Mouse (Mus musculus) CH12.LX (cell line): ENCODE data around the gene Lrrc28. TPM values are rescaled to one million over a fixed set of nuclear protein-coding genes. Genes with fewer than 3 reads are reported as not detected.

Experiments used
- DNase-seq: peaks from one replicate; pipeline ENCODE4 v3.0.0-alpha.2; 2013; ENCODE audit errors: extremely low read depth
- H3K27ac ChIP-seq: 2 replicates; pipeline ENCODE4 v1.5.1; 2012; ENCODE audit warnings: low read depth, mild to moderate bottlenecking, control low read depth, moderate library complexity; ENCODE audit not compliant: insufficient read depth
- H3K27me3 ChIP-seq: replicated peaks from 2 replicates; pipeline ENCODE3; 2012; ENCODE audit warnings: inconsistent platforms
- H3K36me3 ChIP-seq, 2 experiments: replicated peaks in 1 of 2; 2 replicates each; pipeline versions ENCODE3 to v1.6.1; 2012; ENCODE audit warnings: inconsistent platforms in 1 of 2, low read length in 1 of 2, mild to moderate bottlenecking in 1 of 2, mixed read lengths in 1 of 2, moderate library complexity in 1 of 2; ENCODE audit not compliant: control insufficient read depth in 1 of 2, insufficient read depth in 1 of 2
- H3K4me1 ChIP-seq, 2 experiments: 2 replicates each; pipeline ENCODE4 v1.6.1; 2012; ENCODE audit warnings: inconsistent platforms in 1 of 2, moderate library complexity in 1 of 2; ENCODE audit not compliant: insufficient read depth in 2 of 2, control insufficient read depth in 1 of 2
- H3K4me2 ChIP-seq: 2 replicates; pipeline ENCODE4 v1.6.1; 2012; ENCODE audit warnings: low read depth, mild to moderate bottlenecking, control low read depth; ENCODE audit not compliant: poor library complexity, insufficient read depth, severe bottlenecking
- H3K4me3 ChIP-seq, 3 experiments: fragments of 150-350 bp in 1 of 3; sonication (generic) in 1 of 3; replicated peaks in 1 of 3; 2 replicates each; pipeline versions ENCODE3 to v1.5.1; 2011 to 2012; ENCODE audit warnings: low read depth in 2 of 3, low read length in 2 of 3, mild to moderate bottlenecking in 2 of 3, moderate library complexity in 2 of 3, control low read depth in 1 of 3, improper control_type of control experiment in 1 of 3, inconsistent platforms in 1 of 3, mixed read lengths in 1 of 3; ENCODE audit not compliant: poor library complexity in 1 of 3
- H3K79me2 ChIP-seq: replicated peaks from 2 replicates; pipeline ENCODE4 v1.6.1; 2012; ENCODE audit warnings: mild to moderate bottlenecking, moderate library complexity; ENCODE audit not compliant: control insufficient read depth, poor library complexity, insufficient read depth, severe bottlenecking; ENCODE audit errors: extremely low read depth
- H3K9ac ChIP-seq: 2 replicates; pipeline ENCODE4 v1.6.1; 2012; ENCODE audit warnings: low read depth, mild to moderate bottlenecking, control low read depth, moderate library complexity; ENCODE audit not compliant: insufficient read depth
- H3K9me3 ChIP-seq: replicated peaks from 2 replicates; pipeline ENCODE3; 2012; ENCODE audit warnings: low read length, inconsistent platforms, mixed read lengths
- BHLHE40 ChIP-seq: IDR thresholded peaks from 2 replicates; pipeline ENCODE4 v1.6.1; 2011; ENCODE audit warnings: mild to moderate bottlenecking, low read depth, low read length, improper control_type of control experiment
- CHD1 ChIP-seq: IDR thresholded peaks from 2 replicates; pipeline ENCODE4 v1.6.1; 2012; ENCODE audit warnings: low read depth, low read length, improper control_type of control experiment, inconsistent platforms
- CHD2 ChIP-seq: IDR thresholded peaks from 2 replicates; pipeline ENCODE4 v1.6.1; 2011; ENCODE audit warnings: low read length, improper control_type of control experiment
- CTCF ChIP-seq, 2 experiments: IDR thresholded peaks in 1 of 2; conservative IDR thresholded peaks in 1 of 2; 2 replicates each; pipeline ENCODE4 v1.5.1; 2011 to 2012; ENCODE audit warnings: low read depth in 2 of 2, low read length in 2 of 2, improper control_type of control experiment in 1 of 2, inconsistent platforms in 1 of 2, mild to moderate bottlenecking in 1 of 2, moderate library complexity in 1 of 2
- E2F4 ChIP-seq: IDR thresholded peaks from 2 replicates; pipeline ENCODE4 v1.6.1; 2011; ENCODE audit warnings: low read depth, low read length, improper control_type of control experiment; ENCODE audit not compliant: insufficient replicate concordance
- ELF1 ChIP-seq: IDR thresholded peaks from 2 replicates; pipeline ENCODE4 v1.6.1; 2014; ENCODE audit warnings: low read depth, mild to moderate bottlenecking, inconsistent platforms, low read length, improper control_type of control experiment
- EP300 ChIP-seq: IDR thresholded peaks from 2 replicates; pipeline ENCODE4 v1.6.1; 2011; ENCODE audit warnings: low read length, improper control_type of control experiment
- GABPA ChIP-seq: IDR thresholded peaks from 2 replicates; pipeline ENCODE4 v1.6.1; 2012; ENCODE audit warnings: low read depth, low read length, improper control_type of control experiment, inconsistent platforms; ENCODE audit not compliant: insufficient replicate concordance
- HCFC1 ChIP-seq: IDR thresholded peaks from 2 replicates; pipeline ENCODE4 v1.6.1; 2012; ENCODE audit warnings: low read depth, mild to moderate bottlenecking, inconsistent platforms, low read length, improper control_type of control experiment
- IRF4 ChIP-seq: IDR thresholded peaks from 2 replicates; pipeline ENCODE4 v1.6.1; 2014; ENCODE audit warnings: low read depth, mild to moderate bottlenecking, inconsistent platforms, low read length, improper control_type of control experiment
- KAT2A ChIP-seq: IDR thresholded peaks from 2 replicates; pipeline ENCODE4 v1.6.1; 2012; ENCODE audit warnings: low read length, improper control_type of control experiment, inconsistent platforms; ENCODE audit not compliant: insufficient replicate concordance
- MAFK ChIP-seq: IDR thresholded peaks from 2 replicates; pipeline ENCODE4 v1.6.1; 2011; ENCODE audit warnings: low read length, improper control_type of control experiment; ENCODE audit not compliant: insufficient replicate concordance
- MAZ ChIP-seq: IDR thresholded peaks from 2 replicates; pipeline ENCODE4 v1.6.1; 2012; ENCODE audit warnings: low read depth, mild to moderate bottlenecking, inconsistent platforms, low read length, improper control_type of control experiment, moderate library complexity
- MEF2A ChIP-seq: IDR thresholded peaks from 2 replicates; pipeline ENCODE4 v1.6.1; 2014; ENCODE audit warnings: low read depth, mild to moderate bottlenecking, inconsistent platforms, low read length, improper control_type of control experiment, borderline replicate concordance
- MYC ChIP-seq: IDR thresholded peaks from 2 replicates; pipeline ENCODE4 v1.6.1; 2011; ENCODE audit warnings: low read depth, mild to moderate bottlenecking, improper control_type of control experiment, low read length
- NRF1 ChIP-seq: IDR thresholded peaks from 2 replicates; pipeline ENCODE4 v1.6.1; 2014; ENCODE audit warnings: low read depth, mild to moderate bottlenecking, inconsistent platforms, low read length, improper control_type of control experiment, moderate library complexity
- PAX5 ChIP-seq: IDR thresholded peaks from 2 replicates; pipeline ENCODE4 v1.6.1; 2012; ENCODE audit warnings: low read length, inconsistent platforms, mixed read lengths
- RAD21 ChIP-seq: IDR thresholded peaks from 2 replicates; pipeline ENCODE4 v1.6.1; 2011; ENCODE audit warnings: low read depth, mild to moderate bottlenecking, low read length, improper control_type of control experiment, moderate library complexity
- RCOR1 ChIP-seq: conservative IDR thresholded peaks from 2 replicates; pipeline ENCODE4 v1.6.1; 2012; ENCODE audit warnings: low read depth, mild to moderate bottlenecking, inconsistent platforms, low read length, improper control_type of control experiment
- SMC3 ChIP-seq: IDR thresholded peaks from 2 replicates; pipeline ENCODE4 v1.6.1; 2011; ENCODE audit warnings: low read depth, low read length, improper control_type of control experiment
- TBP ChIP-seq: conservative IDR thresholded peaks from 2 replicates; pipeline ENCODE4 v1.6.1; 2011; ENCODE audit warnings: low read depth, low read length, improper control_type of control experiment
- UBTF ChIP-seq: IDR thresholded peaks from 2 replicates; pipeline ENCODE4 v1.6.1; 2012; ENCODE audit warnings: low read depth, mild to moderate bottlenecking, inconsistent platforms, low read length, improper control_type of control experiment, moderate library complexity
- USF1 ChIP-seq: IDR thresholded peaks from 2 replicates; pipeline ENCODE4 v1.6.1; 2014; ENCODE audit warnings: low read depth, mild to moderate bottlenecking, inconsistent platforms, low read length, improper control_type of control experiment
- USF2 ChIP-seq: conservative IDR thresholded peaks from 2 replicates; pipeline ENCODE4 v1.6.1; 2011; ENCODE audit warnings: low read depth, low read length, improper control_type of control experiment
- ZC3H11A ChIP-seq: IDR thresholded peaks from 2 replicates; pipeline ENCODE4 v1.6.1; 2012; ENCODE audit warnings: low read depth, mild to moderate bottlenecking, inconsistent platforms, low read length, improper control_type of control experiment
- ZKSCAN1 ChIP-seq: IDR thresholded peaks from 2 replicates; pipeline ENCODE4 v1.6.1; 2012; ENCODE audit warnings: low read depth, inconsistent platforms, low read length, improper control_type of control experiment, borderline replicate concordance
- ZMIZ1 ChIP-seq: IDR thresholded peaks from 2 replicates; pipeline ENCODE4 v1.6.1; 2012; ENCODE audit warnings: low read depth, mild to moderate bottlenecking, inconsistent platforms, low read length, improper control_type of control experiment
- ZNF384 ChIP-seq: IDR thresholded peaks from 2 replicates; pipeline ENCODE4 v1.6.1; 2012; ENCODE audit warnings: low read depth, low read length, improper control_type of control experiment, inconsistent platforms
- dilution Hi-C: fragments of 300-500 bp; cut with MboI; formaldehyde crosslinking; loops from 2 replicates; pipeline ENCODE4 v1.14.3; 2020; ENCODE audit warnings: low sequenced_read_pairs; ENCODE audit not compliant: extremely low pct_unique_long_range_greater_than_20kb, extremely low pct_ligation_motif_present
- in situ Hi-C: fragments of 300-500 bp; cut with MboI; formaldehyde crosslinking; loops from 3 replicates; pipeline ENCODE4 v1.14.3; 2019; ENCODE audit warnings: low sequenced_read_pairs, low pct_ligation_motif_present, low pct_unique_long_range_greater_than_20kb, mixed read lengths
- polyA plus RNA-seq: library from polyadenylated mRNA; unstranded; fragments of >175 nt; gene quantifications from 2 replicates; pipeline ENCODE4 v1.2.1, GENCODE M21; 2012; ENCODE audit warnings: low read depth; ENCODE audit not compliant: insufficient read length
- total RNA-seq, 2 experiments: library from RNA; depleted of rRNA; stranded (reverse); fragments of 300-350 nt in 1 of 2; fragments of >200 nt in 1 of 2; gene quantifications; 2 replicates each; pipeline ENCODE4 v1.2.3; 2012 to 2014

Lrrc28 gene
- total and polyA plus RNA-seq, 3 experiments = 41.6 to 63.5 (median 59.2) TPM

DNA sequence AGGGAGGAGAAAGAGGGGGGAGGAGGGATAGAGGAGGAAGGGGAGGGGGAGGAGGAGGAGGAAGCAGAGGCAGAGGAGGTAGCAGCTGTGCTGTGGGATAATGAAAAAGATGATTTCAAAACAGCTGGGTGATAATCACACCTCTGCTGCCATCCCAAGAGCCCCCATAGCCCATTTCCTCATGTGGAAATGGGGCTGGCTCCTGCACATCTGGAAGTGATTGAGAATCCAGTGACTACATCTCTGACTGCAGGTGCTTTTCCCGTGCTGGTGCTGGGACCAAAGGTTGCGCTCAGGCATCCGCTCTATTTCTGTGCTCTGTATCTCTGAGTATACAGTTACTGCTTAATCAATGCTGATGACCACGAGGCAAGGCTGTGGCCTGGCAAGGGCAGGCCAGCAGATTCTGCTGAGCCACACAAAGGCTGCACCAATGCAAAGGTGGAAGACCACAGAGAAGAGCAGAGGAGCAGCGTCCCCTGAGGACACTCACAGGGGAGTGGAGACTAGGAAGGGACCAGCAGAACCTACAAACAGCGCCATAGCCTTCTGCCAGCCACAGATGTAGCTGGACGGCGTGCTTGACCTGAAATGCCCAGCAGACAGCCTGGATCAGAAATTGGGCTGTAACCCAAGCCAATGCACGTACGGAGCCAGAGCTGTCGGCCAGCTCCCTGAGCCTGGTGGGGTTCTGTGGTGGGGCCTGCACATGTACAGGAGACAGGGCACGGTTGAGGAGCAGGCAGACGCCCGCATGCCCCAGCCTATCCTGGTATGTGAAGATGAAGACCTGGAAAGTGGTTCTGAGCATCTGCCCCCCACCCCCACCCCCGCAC is 157.9 kb downstream of the Lrrc28 start:
- dilution Hi-C loops = no loop called here
- in situ Hi-C loops = no loop called here
- Histone ChIP-seq H3K4me1 (peaks cover 17 to 48% of the 10 kb centered on the region in 2 experiments), H3K36me3 (no peaks in the 10 kb centered on the region), H3K27ac (no peak overlapping the region), H3K9me3 (no peaks in the 10 kb centered on the region), H3K9ac (no peak overlapping the region), H3K27me3 (no peaks in the 10 kb centered on the region), H3K4me3 (no peak overlapping the region), H3K4me2 (no peak overlapping the region), H3K79me2 (no peaks in the 10 kb centered on the region)
- TF ChIP-seq NRF1 = no peak
- TF ChIP-seq USF2 = no peak
- no peak for TF ChIP-seq IRF4
- TF ChIP-seq CHD1 = no peak
- TF ChIP-seq MYC = no peak
- no peak for TF ChIP-seq KAT2A
- no peak for TF ChIP-seq MEF2A
- no peak for TF ChIP-seq USF1
- TF ChIP-seq HCFC1 = no peak
- TF ChIP-seq GABPA = no peak
- TF ChIP-seq ZKSCAN1 = no peak
- no peak for TF ChIP-seq BHLHE40
- TF ChIP-seq PAX5 = no peak
- no peak for TF ChIP-seq MAFK
- TF ChIP-seq E2F4 = no peak
- TF ChIP-seq ZC3H11A = no peak
- no peak for TF ChIP-seq MAZ
- TF ChIP-seq ZNF384 = no peak
- DNase-seq = no peak

DNA sequence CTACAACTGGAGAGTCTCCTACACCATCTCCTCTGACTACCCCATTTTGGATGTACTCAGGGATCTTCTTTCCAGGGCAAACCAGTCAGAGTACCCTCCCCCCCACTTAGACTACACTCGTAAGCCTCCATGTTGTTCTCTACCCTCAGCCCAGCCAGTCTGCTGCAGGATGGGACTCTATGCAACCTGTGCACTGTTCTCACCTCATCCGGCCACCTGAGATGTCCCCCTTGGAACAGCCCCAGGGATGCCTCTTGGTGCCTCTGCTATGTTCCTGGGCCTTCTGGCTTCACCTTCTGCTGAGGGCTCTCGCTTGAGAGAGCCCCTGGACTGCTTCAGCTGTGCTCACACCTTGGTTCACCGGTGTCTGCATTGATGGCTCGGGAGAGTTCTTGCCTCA is 158.7 kb downstream of the Lrrc28 start:
- Histone ChIP-seq H3K9ac (no peak overlapping the region), H3K27me3 (no peaks in the 10 kb centered on the region), H3K4me3 (no peak overlapping the region), H3K36me3 (no peaks in the 10 kb centered on the region), H3K79me2 (no peaks in the 10 kb centered on the region), H3K9me3 (no peaks in the 10 kb centered on the region), H3K27ac (no peak overlapping the region), H3K4me1 (peaks cover 17 to 54% of the 10 kb centered on the region in 2 experiments), H3K4me2 (no peak overlapping the region)
- DNase-seq = no peak
- dilution Hi-C loops (no loop called here), in situ Hi-C loops (no loop called here)
- TF ChIP-seq ELF1 (no peak), CHD2 (no peak), KAT2A (no peak), ZKSCAN1 (no peak), MEF2A (no peak), CTCF (conservative IDR thresholded peaks at IDR 0.05 in 1 of 2, IDR thresholded peaks at IDR 0.05 in 1 of 2; ENCODE audit: low read depth in 2 of 2, low read length in 2 of 2) (no peak), CHD1 (no peak), ZC3H11A (no peak), RAD21 (no peak), IRF4 (no peak), SMC3 (no peak), TBP (no peak), MAFK (no peak), NRF1 (no peak), RCOR1 (no peak), ZMIZ1 (no peak), PAX5 (no peak), EP300 (no peak), UBTF (no peak)
